Mouse (Mus musculus) erythroid progenitor cell, adult 5-6 weeks (primary cell): ENCODE measurements around the gene Iah1. TPM values are rescaled to one million over a fixed set of nuclear protein-coding genes. Genes with fewer than 3 reads are reported as not detected.

Experiments
- ATAC-seq: replicated peaks from 2 replicates; pipeline ENCODE4 v1.8.0; 2016; ENCODE audit warnings: moderate number of reproducible peaks, mild to moderate bottlenecking, moderate TSS enrichment, inconsistent platforms; ENCODE audit not compliant: poor library complexity, low FRiP score, severe bottlenecking
- total RNA-seq, 2 experiments: library from RNA; stranded (forward) in 1 of 2; stranded (reverse) in 1 of 2; fragments of 150-400 nt in 1 of 2; fragments of 186-747, 209-891 nt in 1 of 2; gene quantifications; 2 replicates each; pipeline versions ENCODE4 v1.2.3 to v1.2.4; 2015 to 2017; ENCODE audit warnings: low replicate concordance in 2 of 2

Gene Iah1
- 15.1 and 20.9 TPM in 2 replicates for total RNA-seq (2015; ENCODE audit: low replicate concordance)
- total RNA-seq (2017; ENCODE audit: low replicate concordance), result 9.2 and 16.3 TPM in 2 replicates

DNA sequence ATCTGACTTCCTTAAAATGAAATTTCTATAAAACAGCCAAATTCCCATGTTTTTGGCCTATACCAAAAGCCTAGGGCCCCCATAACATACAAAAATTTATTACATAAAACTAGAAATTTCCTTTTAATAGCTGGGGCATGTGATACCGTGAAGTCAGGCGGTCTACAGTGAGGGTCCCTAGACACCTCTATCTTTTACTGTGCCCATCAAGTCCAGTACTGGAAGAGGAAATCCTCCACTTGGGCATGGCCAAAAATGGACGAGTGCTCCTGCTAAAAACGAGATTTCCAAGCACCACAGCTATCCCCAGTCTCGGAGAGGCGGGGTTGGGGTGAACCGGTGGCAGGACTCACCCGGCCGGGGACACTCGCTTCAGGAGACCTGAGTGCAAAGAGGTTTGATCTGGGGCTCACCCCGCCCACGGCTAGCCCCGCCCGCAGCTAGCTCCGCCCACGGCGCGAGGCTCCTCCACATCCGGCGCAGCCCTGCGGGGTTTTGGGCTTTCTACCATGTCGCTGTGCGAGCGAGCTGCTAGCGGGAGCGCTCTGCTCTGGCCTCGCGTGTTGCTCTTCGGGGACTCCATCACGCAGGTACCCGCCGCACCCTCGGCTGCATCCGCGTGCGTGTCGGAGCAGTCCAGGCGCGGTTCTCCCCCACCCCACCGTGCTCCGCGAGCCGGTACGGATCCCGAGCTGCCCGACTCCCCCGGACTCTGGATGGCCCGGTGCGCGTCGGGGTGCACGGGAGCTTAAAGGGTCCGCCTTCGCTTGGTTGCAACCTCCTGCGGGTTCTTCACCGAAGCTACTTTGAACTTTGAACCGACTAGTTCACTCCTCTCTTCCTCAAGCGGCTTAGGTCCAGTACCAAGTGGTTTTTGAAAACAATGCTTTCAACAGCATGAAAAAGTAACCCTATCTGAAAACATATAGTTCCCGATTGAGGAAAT, at the start of gene Iah1:
TSS of gene Iah1 (plus strand) at position 467 of the 946 bp plus-strand sequence.
- peak; percentile 94 for ATAC-seq

DNA sequence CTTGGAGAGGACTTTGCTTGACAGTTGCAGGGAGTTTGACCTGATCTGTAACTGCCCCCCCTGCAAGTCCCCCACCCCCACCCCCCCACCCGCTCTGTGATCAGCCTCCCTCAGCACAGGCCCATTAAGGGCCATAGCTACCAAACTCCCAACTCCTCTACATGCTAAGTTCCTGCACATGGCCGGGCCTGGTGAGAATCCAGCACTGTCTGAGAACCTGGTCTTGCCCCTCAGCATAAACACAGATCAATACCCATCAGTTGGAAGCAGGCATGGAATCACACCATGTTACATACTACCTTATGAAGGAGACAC, 49.4 kb upstream of the Iah1 start:
- no peak for ATAC-seq

DNA sequence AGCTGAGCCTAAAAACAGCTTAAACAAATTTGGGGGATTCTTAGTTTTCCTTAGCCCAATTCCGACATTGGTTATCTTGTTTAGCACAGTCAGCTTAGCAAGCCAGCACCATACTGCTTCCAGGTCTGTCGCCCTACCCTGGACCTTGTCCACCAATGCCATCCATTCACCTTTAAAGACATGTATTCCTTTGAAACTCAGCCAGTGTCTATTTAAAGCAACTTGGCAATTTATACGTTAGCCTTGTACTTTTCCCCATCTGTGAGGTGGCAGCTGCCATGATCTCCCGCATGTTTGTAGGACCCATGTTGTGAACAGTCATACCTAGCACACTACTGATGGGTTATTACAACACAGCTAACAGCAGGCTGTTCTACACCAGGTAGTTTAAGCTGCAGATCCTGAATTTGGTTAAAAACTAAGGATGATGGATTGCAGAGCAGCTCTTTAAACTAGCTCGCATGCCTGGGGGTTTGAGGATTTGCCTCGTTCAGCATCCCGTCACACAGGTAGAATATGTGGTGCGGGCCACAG, 48.0 kb upstream of the Iah1 start:
- no peak for ATAC-seq

DNA sequence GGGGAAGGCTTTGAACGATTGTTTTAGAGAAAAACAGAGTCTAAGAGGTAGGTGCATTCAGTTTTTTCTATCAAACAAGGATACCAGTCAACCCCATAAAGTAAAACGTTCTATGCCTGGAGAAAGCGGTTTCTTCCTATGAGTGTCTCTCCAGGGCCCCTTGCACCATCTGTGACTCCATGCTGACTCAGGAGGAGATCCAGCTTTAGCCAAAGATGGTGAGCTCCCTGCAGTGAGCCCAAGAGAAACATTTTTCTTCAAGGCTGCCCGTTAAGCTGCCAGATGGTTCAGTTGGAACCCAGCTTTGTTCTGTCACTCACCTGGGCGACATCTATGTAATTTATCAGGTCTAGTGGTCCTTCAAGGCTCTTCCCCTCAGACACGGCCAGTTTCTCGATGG, 41.7 kb upstream of the Iah1 start:
- no peak for ATAC-seq

DNA sequence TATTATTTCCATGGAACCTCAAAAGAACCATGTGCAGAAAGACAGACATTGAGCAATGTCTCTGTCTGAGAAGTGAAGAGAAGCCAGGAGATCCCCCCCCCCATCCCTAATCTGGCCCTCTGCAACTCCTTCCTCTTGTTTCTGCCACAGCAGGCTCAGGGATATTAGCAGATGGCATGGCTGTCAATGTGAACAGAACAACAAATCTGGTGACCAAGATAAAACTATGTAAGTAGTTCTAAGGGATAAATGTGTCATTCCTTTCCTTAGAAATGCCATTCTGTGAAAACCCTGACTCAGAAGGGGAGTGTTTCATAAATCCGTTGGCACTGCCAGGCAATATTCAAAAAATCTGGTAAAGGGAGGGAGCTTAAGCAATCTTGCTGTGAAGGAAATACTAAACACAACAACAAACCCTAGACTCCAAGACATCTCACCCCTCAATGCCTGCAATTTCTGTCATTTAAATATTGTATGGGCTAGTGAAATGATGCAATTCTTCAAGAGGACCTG, 38.8 kb upstream of the Iah1 start:
- ATAC-seq, result no peak

DNA sequence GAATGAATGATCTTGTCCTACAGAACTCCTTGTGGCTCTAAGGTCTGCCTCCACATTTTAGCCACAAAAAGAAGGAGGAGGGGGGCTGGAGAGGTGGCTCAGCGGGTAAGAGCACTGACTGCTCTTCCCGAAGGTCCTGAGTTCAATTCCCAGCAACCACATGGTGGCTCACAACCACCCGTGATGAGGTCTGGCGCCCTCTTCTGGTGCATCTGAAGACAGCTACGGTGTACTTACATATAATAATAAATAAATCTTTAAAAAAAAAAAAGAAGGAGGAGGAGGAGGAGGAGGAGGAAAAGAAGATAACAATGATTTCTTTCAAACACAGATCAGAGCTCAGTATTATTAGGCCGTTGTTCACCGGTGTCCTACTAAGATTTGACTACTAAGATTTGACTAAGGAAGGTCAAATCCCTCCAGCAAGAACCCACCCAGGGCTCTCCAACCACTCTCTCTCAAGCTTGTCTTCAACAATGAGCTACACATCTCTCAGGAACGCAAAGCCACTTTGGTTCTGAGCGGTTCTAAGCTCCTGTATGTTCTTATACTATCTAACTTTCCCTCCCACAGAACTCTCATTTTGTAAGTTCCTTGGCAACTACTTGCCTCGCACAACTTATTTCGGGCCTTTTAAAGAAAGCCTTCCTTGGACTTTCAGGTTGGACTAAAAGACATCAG, 31.3 kb upstream of the Iah1 start, which contains the start of gene Cpsf3:
TSS of gene Cpsf3 (plus strand) at position 631 of the 681 bp plus-strand sequence.
- ATAC-seq, result no peak

DNA sequence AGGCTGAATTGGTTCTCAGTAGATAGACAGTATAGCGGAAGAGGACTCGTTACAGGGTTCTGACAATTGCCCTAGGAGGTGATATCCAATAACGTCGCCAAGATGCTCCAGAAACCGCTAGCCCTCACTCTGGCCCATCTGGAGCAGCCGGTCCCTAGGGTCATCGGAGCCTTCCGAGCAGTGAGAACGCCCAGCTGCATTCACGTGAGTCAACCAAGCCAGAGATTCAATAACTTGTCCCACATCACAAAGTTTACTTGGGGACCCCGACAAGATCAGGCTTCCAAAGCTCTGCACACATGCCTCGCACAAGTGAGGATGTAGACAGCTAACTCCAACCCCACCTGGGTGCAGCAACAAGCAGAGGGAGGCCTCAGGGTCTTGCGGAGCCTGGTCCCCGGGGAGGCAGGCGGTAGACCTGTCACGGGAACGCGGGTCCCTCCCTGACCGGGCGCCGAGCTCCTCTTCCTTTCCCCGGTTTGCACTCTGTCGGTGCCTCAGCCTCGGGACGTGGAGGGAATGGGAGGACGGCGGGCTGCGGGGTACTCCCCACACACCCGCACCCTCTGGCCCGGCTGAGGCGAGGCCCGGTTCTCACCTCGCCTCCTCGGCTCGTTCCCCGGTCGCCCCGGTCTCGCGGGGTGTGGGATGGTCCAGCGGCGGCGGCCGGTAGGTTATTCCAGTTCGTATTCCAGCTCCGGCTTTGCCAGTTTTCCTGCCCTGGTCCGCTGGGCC, 30.5 kb upstream of the Iah1 start:
- ATAC-seq, result peak; percentile 75

DNA sequence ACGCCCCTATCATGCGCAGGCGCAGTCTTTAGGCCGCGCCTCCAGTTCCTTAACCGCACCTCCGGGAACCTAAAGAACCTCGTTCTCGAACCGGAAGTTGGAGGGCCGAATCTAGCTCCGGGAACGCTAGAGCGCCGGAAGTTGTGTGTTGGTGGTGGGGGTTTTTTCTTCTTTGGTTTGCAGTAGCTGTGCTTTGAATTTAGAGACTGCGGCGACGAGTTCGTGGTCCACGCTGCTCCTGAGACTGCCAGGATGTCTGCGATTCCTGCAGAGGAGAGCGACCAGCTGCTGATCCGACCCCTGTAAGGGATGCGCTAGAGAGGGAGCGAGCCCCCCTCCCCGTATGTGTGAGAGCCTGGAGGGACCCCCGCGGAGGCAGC, 30.0 kb upstream of the Iah1 start, which contains the start of gene Itgb1bp1:
TSS of gene Itgb1bp1 (minus strand) at position 42 of the 380 bp plus-strand sequence.
- peak; percentile 95 for ATAC-seq

DNA sequence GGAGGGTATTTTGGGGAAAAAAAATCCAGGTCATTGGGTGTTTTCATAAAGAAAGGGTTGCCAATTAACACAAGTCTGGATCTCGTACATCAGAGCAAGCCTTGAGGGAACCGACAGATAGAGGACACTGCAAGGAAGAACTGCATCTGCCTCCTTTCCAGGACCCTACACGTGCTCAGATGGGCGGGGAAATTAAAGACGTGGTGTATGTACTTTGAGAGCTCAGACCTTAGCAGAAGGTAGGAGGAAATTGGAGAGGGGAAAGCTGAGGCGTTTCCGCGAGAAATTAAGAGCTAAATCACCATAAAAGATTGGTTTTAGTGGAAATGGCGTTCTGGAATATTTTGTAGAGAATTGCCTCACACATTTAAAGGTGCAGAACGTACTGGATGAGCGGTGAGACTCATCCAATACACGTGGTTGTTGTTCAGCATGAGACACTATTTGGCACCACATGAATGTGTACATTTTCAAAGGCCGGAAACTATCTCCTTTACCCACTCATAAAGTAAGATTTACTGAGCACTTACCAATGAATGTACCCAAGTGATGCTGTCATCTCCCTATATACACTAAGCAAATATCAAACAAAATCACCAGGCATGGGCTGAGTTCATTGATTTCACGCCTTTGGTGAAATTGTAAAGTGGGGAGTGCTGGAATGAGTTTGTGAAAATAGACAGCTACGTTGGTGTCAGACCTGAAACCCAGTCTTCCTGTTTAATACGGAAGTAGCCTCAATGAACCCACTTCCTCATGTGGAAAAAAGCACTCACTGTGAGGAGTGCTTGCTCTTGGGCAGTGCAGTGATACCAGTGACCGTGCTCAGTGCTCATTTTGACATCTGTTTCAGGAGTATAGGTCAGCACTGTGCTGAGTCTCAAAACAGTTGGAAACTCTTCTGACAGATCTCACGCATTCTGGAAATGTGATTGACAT, 29.2 kb upstream of the Iah1 start:
- ATAC-seq, result no peak

DNA sequence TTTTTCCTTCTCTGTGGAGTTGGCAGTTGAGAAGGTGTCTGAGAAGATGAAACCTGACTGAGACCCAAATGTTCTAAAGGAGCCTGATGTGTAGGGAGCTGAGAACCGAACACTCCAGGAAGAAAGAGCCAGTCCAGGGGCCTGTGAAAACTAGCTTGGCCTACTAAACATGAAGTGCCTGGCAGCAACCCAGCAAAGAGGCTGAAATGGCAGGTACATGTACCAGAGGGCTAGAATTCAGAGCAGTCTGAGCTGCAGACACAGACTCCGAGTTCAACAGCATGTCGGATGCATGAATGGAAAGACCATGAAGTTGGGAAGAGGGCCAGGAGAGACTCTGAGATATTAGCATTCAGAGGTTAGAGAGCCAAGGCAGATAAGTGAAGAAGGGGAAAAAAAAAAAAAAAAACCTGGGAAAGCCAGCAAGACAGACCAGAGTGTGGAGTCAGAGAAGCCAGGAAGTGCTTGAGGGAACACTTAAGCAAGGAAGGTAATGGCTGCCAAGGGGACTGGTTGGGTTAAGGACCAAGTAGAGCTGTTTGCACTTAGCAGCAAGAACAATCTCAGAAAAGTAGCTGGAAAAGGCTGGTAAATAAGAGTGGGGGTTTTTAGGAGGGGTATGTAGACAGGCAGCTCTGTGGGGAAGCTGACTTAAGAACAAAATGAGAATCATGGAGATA, 27.3 kb upstream of the Iah1 start:
- no peak for ATAC-seq

DNA sequence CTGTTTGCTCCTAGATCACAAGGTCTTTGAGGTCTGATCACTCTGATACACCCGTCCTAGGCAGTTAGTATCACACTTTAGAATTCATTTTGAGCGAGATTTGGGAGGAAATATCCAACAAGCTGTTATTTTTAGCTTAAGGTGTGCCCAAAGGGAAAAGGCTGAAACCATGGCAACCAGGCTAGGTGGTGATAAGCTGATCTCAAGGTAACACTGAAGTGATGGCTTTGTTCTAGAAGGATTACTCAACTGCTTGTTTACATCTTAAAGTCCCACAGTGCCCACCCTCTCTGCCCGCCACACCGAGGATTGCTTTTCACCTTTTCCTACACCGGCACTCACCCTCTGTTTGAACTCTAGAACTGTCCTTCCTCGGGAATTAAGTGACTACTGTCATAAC, 26.5 kb upstream of the Iah1 start:
- ATAC-seq, result no peak

DNA sequence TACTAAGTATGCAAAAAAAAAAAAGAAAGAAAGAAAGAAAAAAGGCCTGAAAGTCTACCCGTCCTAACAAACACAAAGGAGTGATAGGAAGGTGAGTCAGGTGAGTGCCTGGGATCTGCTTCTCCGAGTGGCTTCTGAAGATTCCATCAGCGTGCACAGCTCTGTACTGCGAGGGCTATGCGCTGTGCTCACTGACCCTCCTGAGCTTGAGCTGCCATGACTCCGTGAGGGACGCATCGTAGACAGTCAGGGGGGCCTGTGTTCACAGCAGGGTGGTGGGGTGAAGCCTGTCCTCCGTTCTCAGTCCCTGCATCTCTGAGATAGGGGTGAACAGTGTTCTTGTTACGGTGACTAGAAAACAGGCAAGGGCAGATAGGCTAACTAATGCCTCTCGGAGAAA, 17.3 kb upstream of the Iah1 start:
- ATAC-seq, result no peak

DNA sequence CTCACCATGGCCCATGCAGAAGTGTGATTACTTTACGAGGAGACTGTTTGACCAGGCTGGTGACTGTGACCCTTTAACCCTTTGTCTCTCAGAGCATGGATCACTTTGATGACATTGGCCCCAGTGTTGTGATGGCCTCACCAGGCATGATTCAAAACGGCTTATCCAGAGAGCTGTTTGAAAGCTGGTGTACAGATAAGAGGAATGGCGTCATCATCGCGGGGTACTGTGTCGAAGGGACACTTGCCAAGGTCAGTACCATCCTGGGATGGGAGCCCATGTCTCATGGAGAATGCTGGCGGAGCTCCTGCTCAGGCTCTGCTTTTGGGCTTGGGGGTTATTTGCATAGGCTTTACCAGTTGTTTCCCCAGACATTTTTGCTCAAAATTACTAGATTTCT, 14.9 kb upstream of the Iah1 start:
- ATAC-seq, result no peak

DNA sequence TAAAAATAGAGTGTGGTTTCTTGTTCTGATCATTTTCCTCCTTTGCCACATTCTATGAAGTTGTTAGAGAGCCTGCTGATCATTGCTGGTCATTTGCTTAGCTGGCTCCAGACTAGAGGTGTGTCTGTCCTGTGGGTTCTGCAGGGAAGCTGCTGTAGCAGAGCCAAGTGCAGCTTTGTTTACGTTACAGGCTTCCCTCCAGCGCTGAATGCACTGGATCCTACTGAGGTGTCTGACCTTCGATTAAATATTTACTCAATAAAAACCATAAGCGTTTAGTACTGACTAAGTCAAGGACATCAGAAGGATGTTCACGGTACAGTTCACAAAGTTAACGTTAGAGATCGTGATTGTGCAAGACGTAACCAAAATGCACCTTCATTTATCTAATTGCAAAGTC, 14.3 kb upstream of the Iah1 start:
- ATAC-seq, result no peak

DNA sequence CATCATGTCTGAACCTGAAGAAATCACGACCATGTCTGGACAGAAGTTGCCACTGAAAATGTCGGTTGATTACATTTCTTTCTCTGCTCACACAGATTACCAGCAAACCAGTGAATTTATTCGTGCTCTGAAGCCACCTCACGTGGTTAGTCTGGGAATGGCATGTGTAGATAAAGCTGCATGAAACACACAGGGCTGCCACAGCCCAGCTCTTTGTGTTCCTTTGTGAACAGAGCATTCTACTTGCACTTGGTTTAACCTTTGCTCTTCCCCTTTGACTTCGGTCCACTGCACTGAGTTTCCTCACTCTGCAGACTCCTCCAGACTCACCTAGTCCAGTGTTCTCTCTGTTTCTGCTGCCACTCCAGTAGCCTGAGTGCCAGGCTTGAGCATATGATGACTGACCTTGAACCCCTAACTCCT, 13.8 kb upstream of the Iah1 start:
- ATAC-seq, result no peak

DNA sequence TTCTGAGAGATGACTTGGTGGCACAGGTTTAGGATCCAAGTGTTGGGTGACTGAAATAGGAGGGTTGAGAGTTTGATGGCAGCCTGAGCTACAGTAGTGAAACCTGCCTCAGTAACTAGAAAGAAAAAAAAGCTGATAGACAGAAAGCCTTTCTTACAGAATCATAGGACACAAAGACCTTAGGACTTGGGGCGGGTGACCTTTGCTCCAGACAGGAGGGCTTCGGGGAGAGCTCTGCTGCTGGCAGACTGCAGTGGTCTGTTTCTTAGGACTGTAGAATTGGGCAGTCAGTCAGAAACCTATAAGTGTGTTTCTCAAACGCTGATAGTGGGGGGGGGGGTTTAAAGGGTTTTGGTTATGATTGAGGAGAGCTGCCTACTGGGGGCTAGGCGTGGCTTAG, 10.4 kb upstream of the Iah1 start:
- no peak for ATAC-seq

DNA sequence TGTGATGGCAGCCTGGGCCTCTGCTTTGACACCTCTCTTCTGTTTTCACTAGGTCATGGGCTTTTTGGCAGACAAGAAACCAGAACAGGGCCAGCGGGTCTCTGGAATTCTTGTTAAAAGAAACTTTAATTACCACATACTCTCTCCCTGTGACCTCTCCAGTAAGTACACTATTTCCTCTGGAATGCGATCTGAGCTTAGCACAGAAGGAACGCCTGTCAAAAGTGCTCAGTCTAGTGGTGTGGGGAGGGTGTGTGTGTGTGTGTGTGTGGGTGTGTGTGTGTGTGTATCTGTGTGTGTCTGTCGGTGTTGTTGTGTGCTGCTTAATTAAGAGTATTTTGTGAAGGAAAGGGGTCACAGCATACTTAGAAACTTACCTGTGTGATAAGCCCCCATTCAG, 9.5 kb upstream of the Iah1 start:
- ATAC-seq, result no peak

DNA sequence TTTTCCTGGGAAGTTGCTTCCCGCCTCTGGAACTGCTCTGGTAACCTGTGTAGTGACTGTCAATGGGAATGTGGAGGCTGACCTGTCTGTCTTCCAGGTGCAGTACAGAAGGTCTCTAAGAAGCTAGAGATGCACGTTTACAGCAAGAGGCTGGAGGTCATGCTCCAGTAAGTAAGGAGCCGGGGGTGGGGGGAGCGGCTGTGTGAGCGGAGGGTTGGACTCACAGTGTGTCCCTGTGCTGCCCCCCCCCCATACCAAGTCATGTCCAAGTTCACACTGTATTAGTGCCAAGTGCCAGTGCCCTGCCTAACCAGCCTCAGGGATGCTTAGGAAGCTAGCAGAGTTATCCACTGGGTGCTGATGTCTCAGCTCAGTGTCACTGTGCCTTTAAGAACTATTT, 4.0 kb upstream of the Iah1 start:
- ATAC-seq, result no peak
